ENCODE assay signal across 12 mouse cellular contexts in the genomic region with DNA sequence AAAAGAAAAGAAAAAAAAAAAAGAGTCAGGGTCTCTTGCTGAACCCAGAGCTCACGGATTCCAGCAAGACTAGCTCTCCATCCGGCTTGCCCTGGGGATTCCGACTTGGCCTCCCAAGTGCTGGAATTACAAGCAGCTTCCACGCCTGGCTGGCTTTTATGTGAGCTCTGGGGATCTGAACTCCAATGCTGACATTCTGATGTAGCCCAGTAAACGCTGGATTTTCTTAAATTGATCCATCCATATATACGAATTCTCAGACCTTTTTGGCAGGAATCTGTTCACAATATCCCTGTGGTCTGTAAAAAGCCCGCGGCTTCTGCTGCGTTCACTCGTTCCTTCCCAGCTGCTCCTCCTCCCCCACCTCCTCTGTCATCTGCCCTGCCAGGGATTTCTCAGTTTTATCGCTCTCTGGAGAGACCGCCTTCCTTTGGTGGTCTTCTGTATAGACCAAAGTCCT. TPM values are rescaled to one million over a fixed set of nuclear protein-coding genes. Genes with fewer than 3 reads are reported as not detected.
A peak's percentile ranks its signal among the peaks of the same experiment; 100 is the strongest.
DNase-seq lines count a peak whose midpoint lies in the region; ATAC-seq and TF ChIP-seq lines count a peak whose summit lies in the region.
"Had no signal": no experiment of that assay in that cellular context is flagged by ENCODE, and none has a peak within 500 bp of the region (broad histone marks: within the 10 kb centered on the region; RNA-seq: fewer than 3 reads in every experiment).

No protein-coding gene starts in this region.

- H3K4me3 ChIP-seq in intestine, embryonic 15.5 days (replicated peaks): no peak overlapping the region
- H3K4me3 ChIP-seq in intestine, embryonic 16.5 days (ENCODE audit: low read length): no peak overlapping the region
- no peak overlapping the region for H3K4me3 ChIP-seq in kidney, embryonic 14.5 days (ENCODE audit: low read length)
- H3K4me3 ChIP-seq in limb, embryonic 14.5 days (replicated peaks; ENCODE audit: low read length): no peak overlapping the region
- no peak overlapping the region for H3K4me3 ChIP-seq in heart, adult 2 months
- H3K4me3 ChIP-seq: embryonic facial prominence, embryonic 12.5 days; hindbrain, embryonic 15.5 days had no signal

- H3K27me3 ChIP-seq in intestine, embryonic 15.5 days (replicated peaks): no peaks in the 10 kb centered on the region
- no peaks in the 10 kb centered on the region for H3K27me3 ChIP-seq in intestine, embryonic 16.5 days (replicated peaks; ENCODE audit: control insufficient read depth, insufficient read depth, low read length)
- H3K27me3 ChIP-seq in kidney, embryonic 14.5 days (ENCODE audit: control insufficient read depth, insufficient read depth, low read length): no peaks in the 10 kb centered on the region
- H3K27me3 ChIP-seq in limb, embryonic 14.5 days (ENCODE audit: control insufficient read depth, insufficient read depth, low read length): no peaks in the 10 kb centered on the region
- H3K27me3 ChIP-seq in heart, adult 2 months (ENCODE audit: control insufficient read depth, insufficient read depth, low read length): no peaks in the 10 kb centered on the region
- H3K27me3 ChIP-seq: embryonic facial prominence, embryonic 12.5 days; hindbrain, embryonic 15.5 days had no signal

- intact Hi-C loops in heart, adult 2 months (cut with DNase I): loop anchor here (10.0 kb wide), 1 partner anchor 53 kb away; no protein-coding TSS in a partner anchor

- no peak for TF ChIP-seq CTCF in heart, adult 2 months (IDR thresholded peaks at IDR 0.05)

- DNase-seq in embryo, embryonic 11.5 days (ENCODE audit: low read depth, low spot score): peak; percentile 40
- DNase-seq in limb, embryonic 14.5 days (ENCODE audit: low spot score): peak; percentile 87
- no peak for DNase-seq in spleen, postnatal 36 days (ENCODE audit: low spot score in 2 of 2)
- DNase-seq in heart, adult 2 months: no peak
- no peak for DNase-seq in left cerebral cortex, adult 9 months (ENCODE audit: low spot score in 2 of 2)
- DNase-seq: cerebellum, adult 11-12 months; retina, postnatal 1 day had no signal

- no peaks in the 10 kb centered on the region for H3K79me2 ChIP-seq in heart, adult 2 months (replicated peaks; ENCODE audit: control insufficient read depth, insufficient read depth, low read length)

- no peaks in the 10 kb centered on the region for H3K9me3 ChIP-seq in intestine, embryonic 15.5 days
- no peaks in the 10 kb centered on the region; the same call in 1 of the 2 replicates for H3K9me3 ChIP-seq in intestine, embryonic 16.5 days (ENCODE audit: control insufficient read depth, low read length)
- no peaks in the 10 kb centered on the region; the same call in 1 of the 2 replicates for H3K9me3 ChIP-seq in kidney, embryonic 14.5 days (ENCODE audit: control insufficient read depth, low read length)
- no peaks in the 10 kb centered on the region for H3K9me3 ChIP-seq in limb, embryonic 14.5 days (ENCODE audit: control insufficient read depth, low read length)
- H3K9me3 ChIP-seq: embryonic facial prominence, embryonic 12.5 days; hindbrain, embryonic 15.5 days had no signal

- H3K9ac ChIP-seq in intestine, embryonic 15.5 days: no peak overlapping the region
- H3K9ac ChIP-seq in intestine, embryonic 16.5 days (ENCODE audit: low read depth, low read length): no peak overlapping the region
- no peak overlapping the region for H3K9ac ChIP-seq in kidney, embryonic 14.5 days (ENCODE audit: low read depth, low read length)
- H3K9ac ChIP-seq in limb, embryonic 14.5 days (ENCODE audit: low read depth, low read length, severe bottlenecking): no peak overlapping the region
- H3K9ac ChIP-seq in heart, adult 2 months (ENCODE audit: low read depth, low read length): no peak overlapping the region
- H3K9ac ChIP-seq: embryonic facial prominence, embryonic 12.5 days; hindbrain, embryonic 15.5 days had no signal

- 48% methylated on average over 12 of the region's 12 CpGs for WGBS in intestine, embryonic 15.5 days
- 50% methylated on average over 12 of the region's 12 CpGs for WGBS in intestine, embryonic 16.5 days
- WGBS in kidney, embryonic 14.5 days: 7% methylated on average over 12 of the region's 12 CpGs
- 14% methylated on average over 12 of the region's 12 CpGs for WGBS in limb, embryonic 14.5 days
- WGBS in heart, adult 2 months: 70% methylated on average over 12 of the region's 12 CpGs

- no peak for TF ChIP-seq EP300 in heart, adult 2 months (IDR thresholded peaks at IDR 0.05; ENCODE audit: insufficient read depth, low read depth, low read length)

- ATAC-seq in intestine, embryonic 15.5 days: no peak; the same call in 1 of the 2 replicates
- ATAC-seq in intestine, embryonic 16.5 days: no peak
- peak; percentile 72 for ATAC-seq in kidney, embryonic 14.5 days (ENCODE audit: low FRiP score, low TSS enrichment)
- peak; percentile 86 for ATAC-seq in limb, embryonic 14.5 days (ENCODE audit: low FRiP score, low read depth)

- no peak overlapping the region for H3K4me2 ChIP-seq in intestine, embryonic 15.5 days (replicated peaks)
- no peak overlapping the region for H3K4me2 ChIP-seq in intestine, embryonic 16.5 days (ENCODE audit: low read depth, low read length)
- H3K4me2 ChIP-seq in kidney, embryonic 14.5 days (replicated peaks; ENCODE audit: low read depth, low read length): peak overlapping the region; percentile 6; the same call in 1 of the 2 replicates
- 0 out of 2 replicates have a peak overlapping the region, but pooled peaks have one; percentile 11 for H3K4me2 ChIP-seq in limb, embryonic 14.5 days (replicated peaks; ENCODE audit: low read depth, low read length, severe bottlenecking)
- H3K4me2 ChIP-seq: embryonic facial prominence, embryonic 12.5 days; hindbrain, embryonic 15.5 days had no signal

- H3K4me1 ChIP-seq in intestine, embryonic 15.5 days (replicated peaks): 0 out of 2 replicates have a peak, but pooled peaks cover 7% of the 10 kb centered on the region
- H3K4me1 ChIP-seq in intestine, embryonic 16.5 days (ENCODE audit: control insufficient read depth, insufficient read depth, low read length): 0 out of 2 replicates have a peak, but pooled peaks cover 9% of the 10 kb centered on the region
- peaks cover 8% of the 10 kb centered on the region for H3K4me1 ChIP-seq in kidney, embryonic 14.5 days (ENCODE audit: control insufficient read depth, insufficient read depth, low read length)
- H3K4me1 ChIP-seq in limb, embryonic 14.5 days (ENCODE audit: control insufficient read depth, insufficient read depth, low read length): peaks cover 15% of the 10 kb centered on the region
- H3K4me1 ChIP-seq in heart, adult 2 months (ENCODE audit: control insufficient read depth, insufficient read depth, low read length): no peaks in the 10 kb centered on the region; the same call in 1 of the 2 replicates
- H3K4me1 ChIP-seq: hindbrain, embryonic 15.5 days had no signal

- TF ChIP-seq POLR2A in limb, embryonic 14.5 days (IDR thresholded peaks at IDR 0.05; ENCODE audit: borderline replicate concordance, extremely low read depth, insufficient read depth, insufficient read length): no peak
- no peak for TF ChIP-seq POLR2A in heart, adult 2 months (IDR thresholded peaks at IDR 0.05; ENCODE audit: insufficient read depth, low read depth, low read length)

- no peaks in the 10 kb centered on the region for H3K36me3 ChIP-seq in intestine, embryonic 15.5 days
- 0 out of 2 replicates have a peak, but pooled peaks cover 3% of the 10 kb centered on the region for H3K36me3 ChIP-seq in intestine, embryonic 16.5 days (ENCODE audit: control insufficient read depth, insufficient read depth, low read length)
- no peaks in the 10 kb centered on the region for H3K36me3 ChIP-seq in kidney, embryonic 14.5 days (ENCODE audit: control insufficient read depth, insufficient read depth, low read length)
- H3K36me3 ChIP-seq in limb, embryonic 14.5 days (ENCODE audit: control insufficient read depth, insufficient read depth, low read length): no peaks in the 10 kb centered on the region
- H3K36me3 ChIP-seq in heart, adult 2 months (ENCODE audit: control insufficient read depth, insufficient read depth, low read length): no peaks in the 10 kb centered on the region
- H3K36me3 ChIP-seq: embryonic facial prominence, embryonic 12.5 days; hindbrain, embryonic 15.5 days had no signal

- H3K27ac ChIP-seq in intestine, embryonic 15.5 days: peak overlapping the region; percentile 29; the same call in 1 of the 2 replicates
- no peak overlapping the region; the same call in 1 of the 2 replicates for H3K27ac ChIP-seq in intestine, embryonic 16.5 days (ENCODE audit: low read length)
- H3K27ac ChIP-seq in kidney, embryonic 14.5 days (ENCODE audit: low read depth, low read length): peak overlapping the region; percentile 78
- H3K27ac ChIP-seq in limb, embryonic 14.5 days (replicated peaks; ENCODE audit: low read depth, low read length): no peak overlapping the region; the same call in 1 of the 2 replicates
- H3K27ac ChIP-seq in heart, adult 2 months: no peak overlapping the region
- H3K27ac ChIP-seq: embryonic facial prominence, embryonic 12.5 days; hindbrain, embryonic 15.5 days had no signal

RNA-seq across cellular contexts. Expression of a gene that starts 57.4 kb away (rescaled TPM):
- 7.5 and 8.2 TPM in 2 replicates for polyA plus RNA-seq in intestine, embryonic 15.5 days (2015; fragmentation: Nextera tagmentation; extraction: Ambion mirVana)
- polyA plus RNA-seq in intestine, embryonic 16.5 days (2015; fragmentation: Nextera tagmentation; extraction: Ambion mirVana): 8.6 and 10.1 TPM in 2 replicates
- polyA plus RNA-seq in kidney, embryonic 14.5 days (2014; fragmentation: Nextera tagmentation; extraction: Ambion mirVana): 6.8 and 11.0 TPM in 2 replicates
- polyA plus RNA-seq in limb, embryonic 14.5 days (2012; rRNA removed): 26.1 and 30.9 TPM in 2 replicates
- polyA plus RNA-seq in limb, embryonic 14.5 days (2014; fragmentation: Nextera tagmentation; extraction: Ambion mirVana): 4.8 and 5.4 TPM in 2 replicates
- total RNA-seq in heart, adult 2 months (2021): 10 to 100 TPM; 55.8 to 70.6 TPM
- 54.9 and 68.2 TPM in 2 replicates for polyA plus RNA-seq in heart, adult 2 months (2012; rRNA removed)

Comparison
In these comparisons a context has a peak if more than half of its experiments do, and no peak if none do; other contexts are left out.
1. H3K27ac ChIP-seq: peak in intestine, embryonic 15.5 days (single experiment) and kidney, embryonic 14.5 days (single experiment); none in intestine, embryonic 16.5 days (single experiment), limb, embryonic 14.5 days (single experiment) and heart, adult 2 months (single experiment).
2. ATAC-seq: peak in kidney, embryonic 14.5 days (single experiment) and limb, embryonic 14.5 days (single experiment); none in intestine, embryonic 15.5 days (single experiment) and intestine, embryonic 16.5 days (single experiment).
3. H3K4me2 ChIP-seq: peak in kidney, embryonic 14.5 days (single experiment) and limb, embryonic 14.5 days (single experiment); none in intestine, embryonic 15.5 days (single experiment) and intestine, embryonic 16.5 days (single experiment).
4. DNase-seq: peak in embryo, embryonic 11.5 days (single experiment) and limb, embryonic 14.5 days (single experiment); none in spleen, postnatal 36 days (0 of 2), heart, adult 2 months (0 of 2) and left cerebral cortex, adult 9 months (0 of 2).